Mouse (Mus musculus): ENCODE measurements around the gene Rps19bp1.

DNA sequence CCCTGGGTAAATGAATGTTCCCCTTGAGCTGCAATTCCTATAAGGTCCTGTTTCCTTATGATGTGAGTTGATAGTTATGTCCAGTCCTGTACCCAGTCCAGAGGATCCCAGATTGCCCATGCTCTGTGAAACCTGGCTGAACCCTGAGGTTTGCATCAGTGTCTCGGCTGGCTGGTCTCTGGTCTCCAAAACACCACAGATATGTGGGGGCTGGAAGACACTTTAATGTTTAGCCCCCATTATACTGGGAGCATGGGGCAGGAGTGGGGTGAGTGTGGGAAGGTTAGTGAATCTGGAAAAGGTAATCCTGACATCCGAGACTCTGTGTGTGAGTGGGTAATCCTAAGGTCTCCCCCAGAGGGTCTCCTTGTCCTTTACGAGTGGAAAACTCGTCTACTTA lies 31.1 kb downstream of the Rps19bp1 start:
- TF ChIP-seq CTCF (IDR thresholded peaks at IDR 0.05; ENCODE audit: low read depth, low read length) (no peak), POLR2A (IDR thresholded peaks at IDR 0.05; ENCODE audit: borderline replicate concordance, low read depth, low read length) (no peak)

Data from bone marrow macrophage, adult 2 months (primary cell).